Mouse (Mus musculus): ENCODE measurements around the gene Wdr19. TPM values are rescaled to one million over a fixed set of nuclear protein-coding genes. Genes with fewer than 3 reads are reported as not detected.
A peak's percentile ranks its signal among the peaks of the same experiment; 100 is the strongest.

Gene Wdr19
- polyA plus RNA-seq, 1 experiment from 2014 or later: 10.3 TPM

DNA sequence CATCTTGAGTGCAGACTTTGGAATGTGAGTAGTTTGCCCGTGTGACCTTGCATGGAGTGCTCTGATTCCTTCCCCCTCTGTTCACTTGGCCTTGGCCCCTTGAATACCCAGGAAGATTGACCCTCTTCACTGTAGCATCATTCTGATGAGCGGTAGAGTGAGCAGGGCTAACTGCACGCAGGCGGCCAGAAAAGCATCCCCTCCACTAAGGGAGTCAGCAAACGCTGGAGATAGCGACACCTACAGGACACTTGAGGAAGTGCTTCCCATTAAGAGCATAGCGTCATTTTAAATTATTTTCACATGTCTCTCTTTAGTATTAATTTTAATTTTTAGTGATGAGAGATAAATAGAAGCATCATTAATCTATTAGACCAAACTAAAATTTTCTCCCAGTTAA lies 13.8 kb downstream of the Wdr19 start:
- Histone ChIP-seq H3K4me2 (no peak overlapping the region), H3K4me3 (replicated peaks) (no peak overlapping the region), H3K9me3 (replicated peaks) (no peaks in the 10 kb centered on the region), H3K36me3 (peaks cover 7% of the 10 kb centered on the region; the same call in 1 of the 2 replicates), H3K4me1 (no peaks in the 10 kb centered on the region), H3K9ac (replicated peaks) (no peak overlapping the region), H3K27me3 (replicated peaks) (no peaks in the 10 kb centered on the region), H3K27ac (replicated peaks) (no peak overlapping the region)
- WGBS: 16% methylated on average over 7 of the region's 7 CpGs
- peak; percentile 61; the same call in 1 of the 2 replicates for ATAC-seq (ENCODE audit: low FRiP score)

DNA sequence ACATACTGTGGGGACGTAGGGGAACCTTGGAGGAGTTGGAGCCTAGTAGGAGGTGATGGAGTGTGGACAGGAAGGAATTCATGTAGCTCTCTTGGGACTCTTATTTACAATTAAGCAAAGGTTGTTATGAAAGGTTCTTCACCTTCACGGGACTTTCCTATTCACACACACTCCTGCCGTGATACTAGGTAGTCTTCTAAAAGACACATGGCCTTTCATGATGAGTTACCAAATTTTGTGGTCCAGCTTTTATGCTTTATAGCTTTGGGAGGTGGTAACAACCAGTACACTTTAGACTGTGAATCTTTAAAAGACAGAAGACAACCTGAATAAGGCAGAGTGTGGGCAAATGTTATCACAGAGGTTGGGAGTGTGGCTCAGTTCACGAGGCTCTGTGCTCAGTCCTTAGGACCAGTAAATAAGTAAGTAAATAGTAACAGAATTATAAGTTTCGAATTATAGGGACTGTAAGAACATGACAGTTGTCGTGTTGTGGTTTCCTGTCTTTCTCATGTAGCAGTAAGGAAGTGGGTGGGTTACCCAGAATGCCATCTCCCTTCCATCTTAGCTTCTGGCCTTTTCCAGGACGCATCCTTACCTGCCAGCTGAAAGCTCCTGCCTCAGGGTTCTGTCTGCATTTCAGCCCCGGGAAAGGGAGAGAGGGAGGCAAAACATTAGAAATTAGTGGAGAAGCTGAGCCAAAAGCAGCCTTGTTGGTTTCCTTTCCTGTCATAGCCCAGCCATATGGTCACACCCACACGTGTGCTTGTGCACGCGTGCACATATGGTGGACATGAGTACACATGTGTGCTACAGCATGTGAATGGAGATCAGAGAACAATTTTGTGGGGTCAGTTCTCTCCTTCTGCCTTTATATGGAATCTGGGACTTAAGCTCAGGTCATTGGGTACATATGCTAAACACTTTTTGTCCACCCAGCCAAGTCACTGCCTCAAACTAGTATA lies 18.1 kb downstream of the Wdr19 start:
- H3K36me3 ChIP-seq: peaks cover 17% of the 10 kb centered on the region
- no peaks in the 10 kb centered on the region for H3K4me1 ChIP-seq
- no peak overlapping the region for H3K9ac ChIP-seq (replicated peaks)
- H3K27me3 ChIP-seq (replicated peaks): no peaks in the 10 kb centered on the region
- no peaks in the 10 kb centered on the region for H3K9me3 ChIP-seq (replicated peaks)
- H3K4me3 ChIP-seq (replicated peaks): no peak overlapping the region
- no peak for ATAC-seq (ENCODE audit: low FRiP score)
- H3K4me2 ChIP-seq: no peak overlapping the region
- no peak overlapping the region for H3K27ac ChIP-seq (replicated peaks)
- 94% methylated on average over 11 of the region's 11 CpGs for WGBS

DNA sequence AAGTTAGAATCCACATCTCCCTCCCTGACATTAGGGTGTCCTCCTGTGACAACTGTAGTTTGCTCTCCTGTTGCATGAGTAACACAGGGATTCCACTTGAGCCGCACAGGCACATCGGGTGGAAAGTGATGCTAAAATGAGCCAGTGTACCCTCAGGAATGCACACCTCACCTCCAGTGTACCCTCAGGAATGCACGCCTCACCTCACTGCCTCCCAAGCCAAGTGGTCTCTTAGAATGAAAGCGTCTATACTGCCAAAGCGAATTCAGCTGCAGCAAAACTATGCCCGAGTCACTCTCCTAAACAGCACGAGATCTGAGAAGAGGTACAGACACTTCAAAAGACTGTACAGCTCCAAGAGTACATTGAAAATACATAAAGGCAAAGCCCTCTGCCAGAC lies 21.5 kb downstream of the Wdr19 start:
- no peaks in the 10 kb centered on the region for H3K4me1 ChIP-seq
- no peak overlapping the region for H3K9ac ChIP-seq (replicated peaks)
- peaks cover 40% of the 10 kb centered on the region for H3K36me3 ChIP-seq
- 88% methylated on average over 7 of the region's 7 CpGs for WGBS
- H3K4me3 ChIP-seq (replicated peaks): no peak overlapping the region
- H3K27ac ChIP-seq (replicated peaks): no peak overlapping the region
- H3K27me3 ChIP-seq (replicated peaks): no peaks in the 10 kb centered on the region
- H3K4me2 ChIP-seq: no peak overlapping the region
- no peaks in the 10 kb centered on the region for H3K9me3 ChIP-seq (replicated peaks)
- no peak for ATAC-seq (ENCODE audit: low FRiP score)

DNA sequence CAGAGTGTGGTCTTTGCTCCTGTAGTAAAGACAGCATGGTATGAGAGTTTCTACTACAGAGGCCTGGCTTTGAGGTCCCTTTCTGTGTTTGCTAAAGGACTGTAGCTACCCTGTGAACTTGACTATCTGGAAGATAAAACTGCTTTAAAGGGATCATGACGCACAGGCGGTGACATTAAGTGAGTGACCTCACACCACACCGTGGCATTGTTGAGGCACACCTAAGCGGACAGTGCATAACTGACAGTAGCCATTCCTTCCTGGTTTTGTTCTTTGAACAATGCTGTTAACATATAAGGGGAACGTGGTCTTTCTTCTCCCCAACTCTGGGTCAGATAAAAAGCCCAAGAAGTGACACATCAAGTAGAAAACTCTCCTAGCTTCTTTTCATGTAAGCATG lies 24.6 kb downstream of the Wdr19 start:
- Histone ChIP-seq H3K9me3 (replicated peaks) (no peaks in the 10 kb centered on the region), H3K9ac (replicated peaks) (no peak overlapping the region), H3K4me2 (no peak overlapping the region), H3K4me3 (replicated peaks) (no peak overlapping the region), H3K27ac (replicated peaks) (no peak overlapping the region), H3K36me3 (peaks cover 51% of the 10 kb centered on the region), H3K4me1 (no peaks in the 10 kb centered on the region), H3K27me3 (replicated peaks) (no peaks in the 10 kb centered on the region)
- WGBS: 87% methylated on average over 5 of the region's 5 CpGs
- no peak for ATAC-seq (ENCODE audit: low FRiP score)

DNA sequence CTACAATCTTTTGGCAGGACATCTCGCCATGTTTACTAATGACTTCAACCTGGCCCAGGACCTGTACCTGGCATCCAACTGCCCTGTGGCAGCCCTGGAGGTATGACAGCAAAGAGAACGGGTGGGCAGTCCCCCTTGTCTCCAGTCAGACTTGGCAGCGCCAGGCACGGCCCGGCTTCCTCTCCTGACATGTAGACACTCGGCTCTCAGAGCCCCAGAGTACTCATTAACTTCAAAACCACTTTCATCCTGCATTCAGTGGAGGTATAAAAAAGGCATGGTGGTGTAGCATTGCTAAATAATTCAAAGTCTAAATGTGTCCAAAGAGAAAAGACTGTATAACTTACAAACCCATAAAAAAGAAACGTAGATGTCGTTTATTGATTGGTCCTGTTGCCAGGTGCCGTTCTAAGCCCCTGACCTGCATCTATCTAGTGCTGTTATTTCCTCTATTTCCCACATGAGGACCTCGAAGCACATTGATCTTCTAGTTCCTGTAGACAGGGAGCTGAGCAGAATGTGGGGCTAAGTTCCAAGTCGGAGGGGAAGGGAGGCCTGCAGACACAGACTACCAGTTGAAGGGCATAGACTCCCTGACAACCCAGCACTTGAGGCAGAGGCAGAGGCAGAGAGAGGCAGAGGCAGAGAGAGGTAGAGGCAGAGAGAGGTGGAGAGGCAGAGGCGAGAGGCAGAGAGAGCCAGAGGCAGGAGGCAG lies 31.9 kb downstream of the Wdr19 start:
- Histone ChIP-seq H3K36me3 (peaks cover 36% of the 10 kb centered on the region), H3K4me3 (replicated peaks) (no peak overlapping the region), H3K4me1 (no peaks in the 10 kb centered on the region), H3K4me2 (no peak overlapping the region), H3K9me3 (replicated peaks) (no peaks in the 10 kb centered on the region), H3K9ac (replicated peaks) (no peak overlapping the region), H3K27me3 (replicated peaks) (no peaks in the 10 kb centered on the region), H3K27ac (replicated peaks) (no peak overlapping the region)
- 68% methylated on average over 12 of the region's 12 CpGs for WGBS
- peak; percentile 59 for ATAC-seq (ENCODE audit: low FRiP score)

DNA sequence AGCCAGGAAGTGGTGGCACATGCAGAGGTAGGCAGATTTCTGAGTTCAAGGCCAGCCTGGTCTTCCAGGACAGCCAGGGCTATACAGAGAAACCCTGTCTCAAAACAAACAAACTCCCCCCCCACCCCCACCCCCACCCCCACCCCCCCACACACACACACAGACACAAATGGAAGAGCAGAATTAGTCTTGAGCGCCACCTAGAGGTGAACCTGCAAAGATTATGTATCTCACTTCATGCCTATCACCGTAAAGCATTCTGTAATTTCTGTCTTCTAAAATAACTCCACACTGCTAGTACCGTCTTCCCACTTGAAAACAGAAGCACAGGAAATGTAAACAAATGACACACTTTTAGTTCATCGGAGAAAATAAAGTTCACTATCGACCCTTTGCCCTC lies 43.2 kb downstream of the Wdr19 start:
- no peak overlapping the region for H3K4me3 ChIP-seq (replicated peaks)
- no peaks in the 10 kb centered on the region for H3K27me3 ChIP-seq (replicated peaks)
- peaks cover 33% of the 10 kb centered on the region for H3K36me3 ChIP-seq
- H3K27ac ChIP-seq (replicated peaks): no peak overlapping the region
- H3K9me3 ChIP-seq (replicated peaks): no peaks in the 10 kb centered on the region
- ATAC-seq (ENCODE audit: low FRiP score): no peak
- H3K4me2 ChIP-seq: no peak overlapping the region
- 66% methylated on average over 5 of the region's 5 CpGs for WGBS
- peaks cover 3% of the 10 kb centered on the region; the same call in 1 of the 2 replicates for H3K4me1 ChIP-seq
- H3K9ac ChIP-seq (replicated peaks): no peak overlapping the region

DNA sequence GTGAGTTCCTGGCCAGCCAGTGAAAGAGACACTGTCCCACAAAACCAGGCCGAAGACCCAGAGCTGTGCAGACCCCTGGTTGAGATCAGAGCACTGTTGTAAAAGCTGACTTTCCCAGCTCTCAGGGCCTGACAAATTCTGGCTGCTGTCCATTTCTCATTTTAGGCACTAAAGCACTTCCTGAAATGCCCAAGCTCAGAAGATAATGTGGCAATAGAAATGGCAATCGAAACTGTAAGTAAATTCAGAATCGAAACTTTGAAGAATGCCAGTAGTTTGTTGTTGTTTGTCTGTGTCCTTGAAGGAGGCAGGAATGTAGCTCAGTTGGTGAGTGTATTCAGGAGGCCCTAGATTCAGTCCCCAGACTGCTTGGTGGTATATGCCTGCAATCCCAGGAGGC lies 47.8 kb downstream of the Wdr19 start:
- no peak for ATAC-seq (ENCODE audit: low FRiP score)
- 90% methylated on average over 3 of the region's 3 CpGs for WGBS
- Histone ChIP-seq H3K4me3 (replicated peaks) (no peak overlapping the region), H3K4me2 (no peak overlapping the region), H3K9me3 (replicated peaks) (no peaks in the 10 kb centered on the region), H3K9ac (replicated peaks) (no peak overlapping the region), H3K4me1 (no peaks in the 10 kb centered on the region), H3K27me3 (replicated peaks) (no peaks in the 10 kb centered on the region), H3K36me3 (peaks cover 32% of the 10 kb centered on the region), H3K27ac (replicated peaks) (no peak overlapping the region)

DNA sequence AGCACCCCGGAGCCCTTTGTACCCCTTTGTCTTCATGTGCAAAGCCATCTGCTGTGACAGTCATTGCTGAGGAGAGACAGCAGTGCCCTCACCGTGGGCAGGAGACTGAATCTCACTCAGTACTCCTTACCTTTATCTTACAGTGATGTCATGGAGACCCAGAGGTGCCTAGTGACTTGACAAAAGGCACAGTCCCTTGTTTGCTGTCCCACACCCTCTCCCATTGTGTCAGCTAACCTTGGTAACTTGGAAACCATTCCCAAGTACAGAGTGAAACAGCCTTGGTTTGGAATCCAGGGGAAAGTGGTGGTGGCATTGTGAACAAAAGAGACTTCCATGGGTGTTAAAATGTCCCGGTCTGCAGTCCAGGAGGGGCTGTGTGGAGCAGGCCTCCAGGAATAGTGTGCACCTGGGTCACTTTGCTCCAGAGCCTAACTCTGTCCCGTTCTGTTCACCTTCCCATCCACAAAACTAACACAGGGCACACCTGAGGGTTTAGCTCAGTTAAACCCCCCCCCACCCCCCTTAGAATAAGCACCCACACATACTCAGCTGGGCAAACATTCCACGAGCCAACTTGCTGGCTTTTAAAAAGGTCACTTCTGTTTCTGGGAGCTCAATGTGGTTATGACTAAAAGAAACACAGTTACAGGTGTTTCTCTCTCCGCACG lies 50.8 kb downstream of the Wdr19 start:
- WGBS: 66% methylated on average over 7 of the region's 7 CpGs
- no peak overlapping the region for H3K4me3 ChIP-seq (replicated peaks)
- no peak overlapping the region for H3K9ac ChIP-seq (replicated peaks)
- no peak overlapping the region for H3K4me2 ChIP-seq
- H3K27ac ChIP-seq (replicated peaks): no peak overlapping the region
- ATAC-seq (ENCODE audit: low FRiP score): no peak
- peaks cover 32% of the 10 kb centered on the region for H3K36me3 ChIP-seq
- H3K27me3 ChIP-seq (replicated peaks): no peaks in the 10 kb centered on the region
- H3K9me3 ChIP-seq (replicated peaks): no peaks in the 10 kb centered on the region
- no peaks in the 10 kb centered on the region for H3K4me1 ChIP-seq

DNA sequence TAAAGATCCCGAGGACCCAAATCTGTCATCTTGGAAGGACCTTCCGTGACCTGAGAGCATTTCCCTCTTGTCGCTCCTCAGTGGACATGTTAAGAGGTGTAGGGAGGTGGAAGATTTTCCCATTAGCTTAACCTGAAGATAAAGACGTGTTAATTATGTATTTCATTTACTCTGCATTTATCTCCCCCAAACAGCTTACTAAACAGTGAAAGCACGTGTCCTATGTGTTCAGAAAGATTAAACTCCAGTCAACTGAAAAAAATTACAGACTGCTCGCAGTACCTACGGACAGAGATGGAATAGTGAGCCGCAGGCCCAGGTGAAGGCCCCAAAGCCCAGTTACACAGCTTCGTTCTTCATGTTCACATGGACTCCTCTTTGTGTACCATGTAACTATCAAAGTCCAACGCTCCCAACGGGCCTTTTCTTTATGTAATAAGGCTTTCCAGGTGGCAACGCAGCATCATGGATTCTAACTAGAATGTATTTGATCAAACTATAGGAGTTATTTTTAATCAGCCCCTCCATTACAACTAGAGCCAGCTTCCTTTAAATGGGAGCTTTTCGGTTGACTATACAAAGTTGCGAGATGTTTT lies 58.5 kb downstream of the Wdr19 start:
- no peaks in the 10 kb centered on the region for H3K9me3 ChIP-seq (replicated peaks)
- no peaks in the 10 kb centered on the region for H3K27me3 ChIP-seq (replicated peaks)
- H3K4me3 ChIP-seq (replicated peaks): no peak overlapping the region
- no peak overlapping the region for H3K9ac ChIP-seq (replicated peaks)
- WGBS: 91% methylated on average over 14 of the region's 14 CpGs
- H3K27ac ChIP-seq (replicated peaks): no peak overlapping the region
- ATAC-seq (ENCODE audit: low FRiP score): no peak
- H3K36me3 ChIP-seq: peaks cover 60% of the 10 kb centered on the region
- no peak overlapping the region for H3K4me2 ChIP-seq
- no peaks in the 10 kb centered on the region for H3K4me1 ChIP-seq

DNA sequence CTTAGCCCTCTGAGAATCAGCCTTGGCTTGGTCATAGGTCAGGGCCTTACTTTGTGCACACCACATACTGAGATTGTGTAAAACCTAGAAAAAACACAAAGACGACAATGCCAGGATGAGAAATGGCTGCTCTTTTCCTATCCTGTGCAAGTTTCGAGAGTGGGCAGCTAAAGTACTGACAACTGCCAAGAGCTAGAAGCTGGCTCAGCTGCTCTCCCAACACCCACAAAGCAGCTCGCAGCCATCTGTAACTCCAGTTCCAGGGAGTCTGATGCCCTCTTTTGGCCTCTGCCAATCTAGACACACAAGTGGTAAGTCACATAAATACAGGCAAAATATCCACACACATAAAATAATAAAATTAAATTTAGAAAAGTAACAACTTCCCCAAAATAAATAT lies 74.5 kb downstream of the Wdr19 start:
- Histone ChIP-seq H3K9me3 (replicated peaks) (no peaks in the 10 kb centered on the region), H3K4me3 (replicated peaks) (no peak overlapping the region), H3K4me1 (no peaks in the 10 kb centered on the region), H3K9ac (replicated peaks) (no peak overlapping the region), H3K36me3 (peaks cover 35% of the 10 kb centered on the region), H3K27ac (replicated peaks) (no peak overlapping the region), H3K27me3 (replicated peaks) (no peaks in the 10 kb centered on the region), H3K4me2 (no peak overlapping the region)
- ATAC-seq (ENCODE audit: low FRiP score): no peak
- 89% methylated on average over 3 of the region's 3 CpGs for WGBS

DNA sequence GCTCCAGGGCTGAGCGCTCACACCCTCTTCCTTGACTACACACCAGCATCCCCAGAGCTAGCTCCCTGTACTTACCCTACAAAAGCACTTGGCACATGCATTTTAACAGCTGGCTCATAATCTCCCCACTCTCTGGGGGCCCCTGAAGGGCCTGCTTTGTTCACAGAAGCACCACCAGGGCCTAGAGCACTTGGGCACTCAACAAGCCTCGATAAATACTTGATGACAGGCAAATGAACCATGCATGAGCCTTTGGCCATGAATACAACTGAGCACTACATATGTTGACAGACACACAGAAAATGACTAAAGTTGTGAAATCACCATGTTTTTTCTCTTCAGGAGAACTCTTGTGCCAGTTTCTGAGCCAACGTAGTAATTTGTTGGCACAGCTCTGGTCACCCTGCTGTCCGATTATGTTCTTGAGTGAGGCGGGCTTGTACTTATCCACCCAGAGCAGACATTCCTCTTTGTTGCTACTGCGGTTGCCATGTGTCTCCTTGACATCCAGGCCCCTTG lies 79.7 kb downstream of the Wdr19 start:
- H3K4me2 ChIP-seq: no peak overlapping the region
- ATAC-seq (ENCODE audit: low FRiP score): peak; percentile 17; the same call in 1 of the 2 replicates
- WGBS: 77% methylated on average over 6 of the region's 6 CpGs
- no peak overlapping the region for H3K27ac ChIP-seq (replicated peaks)
- H3K4me1 ChIP-seq: no peaks in the 10 kb centered on the region
- H3K9me3 ChIP-seq (replicated peaks): no peaks in the 10 kb centered on the region
- no peak overlapping the region for H3K9ac ChIP-seq (replicated peaks)
- no peak overlapping the region for H3K4me3 ChIP-seq (replicated peaks)
- H3K36me3 ChIP-seq: peaks cover 29% of the 10 kb centered on the region
- H3K27me3 ChIP-seq (replicated peaks): no peaks in the 10 kb centered on the region

Data from neural tube, embryonic 15.5 days (tissue).